Mouse (Mus musculus): ENCODE measurements around the gene Gm20708. TPM values are rescaled to one million over a fixed set of nuclear protein-coding genes. Genes with fewer than 3 reads are reported as not detected.
A peak's percentile ranks its signal among the peaks of the same experiment; 100 is the strongest.
"Not testable (repeated sequence)": the region's sequence is repeated elsewhere in the genome, so short reads cannot be mapped to it uniquely, and the experiment has no call there.

The Gm20708 gene
- polyA plus RNA-seq, 1 experiment from 2014 or later, result 0.53 TPM

GRCm38 (mm10) chr11:117828149-117828887 lies 18.9 kb downstream of the Gm20708 start:
- peak overlapping the region; percentile 83 for H3K27ac ChIP-seq
- H3K27me3 ChIP-seq (replicated peaks), result no peaks in the 10 kb centered on the region
- H3K36me3 ChIP-seq, result 0 out of 2 replicates have a peak, but pooled peaks cover 1% of the 10 kb centered on the region
- 60% methylated on average over 18 of the region's 18 CpGs for WGBS
- peak overlapping the region; percentile 14; the same call in 1 of the 2 replicates for H3K4me2 ChIP-seq
- no peak overlapping the region for H3K9ac ChIP-seq
- H3K4me3 ChIP-seq (replicated peaks), result no peak overlapping the region
- H3K9me3 ChIP-seq, result no peaks in the 10 kb centered on the region
- no peak for ATAC-seq (ENCODE audit: insufficient read depth, low FRiP score, low read depth)
- peaks cover 76% of the 10 kb centered on the region for H3K4me1 ChIP-seq

GRCm38 (mm10) chr11:117828888-117829604 lies 19.6 kb downstream of the Gm20708 start:
- Histone ChIP-seq H3K9ac (no peak overlapping the region), H3K27me3 (replicated peaks) (no peaks in the 10 kb centered on the region), H3K4me2 (0 out of 2 replicates have a peak overlapping the region, but pooled peaks have one; percentile 1), H3K27ac (peak overlapping the region; percentile 83), H3K36me3 (no peaks in the 10 kb centered on the region), H3K9me3 (no peaks in the 10 kb centered on the region), H3K4me3 (replicated peaks) (no peak overlapping the region), H3K4me1 (peaks cover 69% of the 10 kb centered on the region)
- 39% methylated on average over 9 of the region's 9 CpGs for WGBS
- ATAC-seq (ENCODE audit: insufficient read depth, low FRiP score, low read depth), result peak; percentile 55

GRCm38 (mm10) chr11:117829671-117830215 lies 20.3 kb downstream of the Gm20708 start:
- Histone ChIP-seq H3K27me3 (replicated peaks) (no peaks in the 10 kb centered on the region), H3K4me1 (peaks cover 63% of the 10 kb centered on the region), H3K9me3 (no peaks in the 10 kb centered on the region), H3K36me3 (no peaks in the 10 kb centered on the region), H3K4me3 (replicated peaks) (no peak overlapping the region), H3K4me2 (no peak overlapping the region), H3K27ac (peak overlapping the region; percentile 83), H3K9ac (no peak overlapping the region)
- 61% methylated on average over 2 of the region's 2 CpGs for WGBS
- ATAC-seq (ENCODE audit: insufficient read depth, low FRiP score, low read depth), result no peak

- Histone ChIP-seq H3K27me3 (replicated peaks) (no peaks in the 10 kb centered on the region), H3K9me3 (no peaks in the 10 kb centered on the region), H3K4me3 (replicated peaks) (no peak overlapping the region), H3K4me2 (no peak overlapping the region), H3K36me3 (no peaks in the 10 kb centered on the region), H3K9ac (no peak overlapping the region), H3K4me1 (peaks cover 57% of the 10 kb centered on the region), H3K27ac (peak overlapping the region; percentile 83)
- 60% methylated on average over 9 of the region's 9 CpGs for WGBS
- no peak for ATAC-seq (ENCODE audit: insufficient read depth, low FRiP score, low read depth)
Measured at GRCm38 (mm10) chr11:117830401-117830800, 20.9 kb downstream of the Gm20708 start.

GRCm38 (mm10) chr11:117832086-117832969 lies 22.9 kb downstream of the Gm20708 start:
- Histone ChIP-seq H3K4me1 (peaks cover 40% of the 10 kb centered on the region), H3K4me3 (replicated peaks) (peak overlapping the region; percentile 33), H3K27ac (no peak overlapping the region), H3K9ac (no peak overlapping the region), H3K36me3 (no peaks in the 10 kb centered on the region), H3K9me3 (no peaks in the 10 kb centered on the region), H3K4me2 (peak overlapping the region; percentile 55), H3K27me3 (replicated peaks) (no peaks in the 10 kb centered on the region)
- peak; percentile 45; the same call in 1 of the 2 replicates for ATAC-seq (ENCODE audit: insufficient read depth, low FRiP score, low read depth)
- WGBS, result 21% methylated on average over 28 of the region's 28 CpGs

- H3K4me2 ChIP-seq; H3K9me3 ChIP-seq; H3K36me3 ChIP-seq; H3K9ac ChIP-seq; ATAC-seq (ENCODE audit: insufficient read depth, low FRiP score, low read depth); H3K4me3 ChIP-seq (replicated peaks); H3K27me3 ChIP-seq (replicated peaks); H3K27ac ChIP-seq: not testable (repeated sequence)
- WGBS, result 83% methylated on average over 6 of the region's 6 CpGs
- peaks cover 31% of the 10 kb centered on the region for H3K4me1 ChIP-seq
Measured at GRCm38 (mm10) chr11:117833509-117833908, 24.0 kb downstream of the Gm20708 start.

- Histone ChIP-seq H3K9me3 (no peaks in the 10 kb centered on the region), H3K36me3 (no peaks in the 10 kb centered on the region), H3K27ac (no peak overlapping the region), H3K9ac (no peak overlapping the region), H3K4me3 (replicated peaks) (no peak overlapping the region), H3K27me3 (replicated peaks) (no peaks in the 10 kb centered on the region), H3K4me2 (no peak overlapping the region), H3K4me1 (peaks cover 27% of the 10 kb centered on the region)
- ATAC-seq (ENCODE audit: insufficient read depth, low FRiP score, low read depth), result no peak
- WGBS, result 85% methylated on average over 8 of the region's 8 CpGs
Measured at GRCm38 (mm10) chr11:117834086-117834485, 24.6 kb downstream of the Gm20708 start.

- no peak overlapping the region for H3K9ac ChIP-seq
- H3K4me3 ChIP-seq (replicated peaks), result no peak overlapping the region
- H3K27me3 ChIP-seq (replicated peaks), result no peaks in the 10 kb centered on the region
- H3K27ac ChIP-seq, result no peak overlapping the region
- H3K9me3 ChIP-seq, result no peaks in the 10 kb centered on the region
- H3K4me1 ChIP-seq, result peaks cover 10% of the 10 kb centered on the region
- no peak for ATAC-seq (ENCODE audit: insufficient read depth, low FRiP score, low read depth)
- 33% methylated on average over 13 of the region's 13 CpGs for WGBS
- H3K4me2 ChIP-seq, result peak overlapping the region; percentile 28
- H3K36me3 ChIP-seq, result no peaks in the 10 kb centered on the region
Measured at GRCm38 (mm10) chr11:117836306-117836705, 26.8 kb downstream of the Gm20708 start.

- H3K9ac ChIP-seq, result no peak overlapping the region
- peak overlapping the region; percentile 79 for H3K27ac ChIP-seq
Measured at GRCm38 (mm10) chr11:117838572-117838971, 29.1 kb downstream of the Gm20708 start.

GRCm38 (mm10) chr11:117839021-117839420 lies 29.6 kb downstream of the Gm20708 start:
- H3K9me3 ChIP-seq, result no peaks in the 10 kb centered on the region
- 76% methylated on average over 1 of the region's 1 CpGs for WGBS
- H3K9ac ChIP-seq, result no peak overlapping the region
- no peak overlapping the region for H3K4me2 ChIP-seq
- no peaks in the 10 kb centered on the region for H3K36me3 ChIP-seq
- peak overlapping the region; percentile 79 for H3K27ac ChIP-seq
- no peaks in the 10 kb centered on the region for H3K27me3 ChIP-seq (replicated peaks)
- H3K4me1 ChIP-seq, result 0 out of 2 replicates have a peak, but pooled peaks cover 3% of the 10 kb centered on the region
- ATAC-seq (ENCODE audit: insufficient read depth, low FRiP score, low read depth), result no peak
- no peak overlapping the region for H3K4me3 ChIP-seq (replicated peaks)

More at GRCm38 (mm10) chr11:117838572-117838971, 29.1 kb downstream of the Gm20708 start:
- no peaks in the 10 kb centered on the region for H3K27me3 ChIP-seq (replicated peaks)
- H3K4me3 ChIP-seq (replicated peaks), result no peak overlapping the region
- H3K4me1 ChIP-seq, result 0 out of 2 replicates have a peak, but pooled peaks cover 3% of the 10 kb centered on the region
- no peak overlapping the region for H3K4me2 ChIP-seq
- no peaks in the 10 kb centered on the region for H3K9me3 ChIP-seq
- peak; percentile 95 for ATAC-seq (ENCODE audit: insufficient read depth, low FRiP score, low read depth)
- H3K36me3 ChIP-seq, result no peaks in the 10 kb centered on the region
- WGBS, result 43% methylated on average over 2 of the region's 2 CpGs

GRCm38 (mm10) chr11:117840910-117841309 lies 31.4 kb downstream of the Gm20708 start:
- WGBS, result 44% methylated on average over 1 of the region's 1 CpGs
- ATAC-seq (ENCODE audit: insufficient read depth, low FRiP score, low read depth), result no peak

More at GRCm38 (mm10) chr11:117840910-117841309, 31.4 kb downstream of the Gm20708 start:
- Histone ChIP-seq H3K9me3 (no peaks in the 10 kb centered on the region), H3K4me3 (replicated peaks) (no peak overlapping the region), H3K4me1 (0 out of 2 replicates have a peak, but pooled peaks cover 3% of the 10 kb centered on the region), H3K4me2 (no peak overlapping the region), H3K36me3 (no peaks in the 10 kb centered on the region), H3K9ac (no peak overlapping the region), H3K27ac (no peak overlapping the region), H3K27me3 (replicated peaks) (no peaks in the 10 kb centered on the region)

All from stomach, embryonic 15.5 days (tissue).